Mouse (Mus musculus): ENCODE measurements around the gene Arhgef25.

GRCm38 (mm10) chr10:127141500-127141899 lies 48.4 kb downstream of the Arhgef25 start:
- TF ChIP-seq CTCF (IDR thresholded peaks at IDR 0.05; ENCODE audit: low read depth) (no peak), EP300 (IDR thresholded peaks at IDR 0.05; ENCODE audit: low read depth) (no peak)
